Mouse (Mus musculus) heart, embryonic 14.5 days (tissue): ENCODE data around the gene Olfr1410. TPM values are rescaled to one million over a fixed set of nuclear protein-coding genes. Genes with fewer than 3 reads are reported as not detected.

Experiments used
- ATAC-seq: fragments of 200-750 bp; cut with Nextera tagmentation; 2 replicates; pipeline ENCODE4 v1.8.0; 2017; ENCODE audit warnings: low read depth, moderate TSS enrichment; ENCODE audit not compliant: insufficient number of reproducible peaks, insufficient read depth, low FRiP score
- H3K27ac ChIP-seq, 2 experiments: fragments of 200-500 bp in 1 of 2; fragments of 300-500 bp in 1 of 2; sonication (generic) in 1 of 2; replicated peaks in 1 of 2; 2 replicates each; pipeline ENCODE4 v1.5.1; 2012 to 2014; ENCODE audit warnings: low read depth in 2 of 2, low read length in 2 of 2, control low read depth in 1 of 2, mild to moderate bottlenecking in 1 of 2, mixed read lengths in 1 of 2; ENCODE audit not compliant: control insufficient read depth in 1 of 2, insufficient read depth in 1 of 2
- H3K27me3 ChIP-seq: fragments of 300-500 bp; sonication (generic); 2 replicates; pipeline ENCODE4 v1.6.1; 2014; ENCODE audit warnings: mild to moderate bottlenecking, low read length, control low read depth; ENCODE audit not compliant: control insufficient read depth, insufficient read depth
- H3K36me3 ChIP-seq: fragments of 300-500 bp; sonication (generic); 2 replicates; pipeline ENCODE4 v1.6.1; 2014; ENCODE audit warnings: mild to moderate bottlenecking, control low read depth, low read length, mixed read lengths; ENCODE audit not compliant: control insufficient read depth, insufficient read depth
- H3K4me1 ChIP-seq, 2 experiments: fragments of 200-500 bp in 1 of 2; fragments of 300-500 bp in 1 of 2; sonication (generic) in 1 of 2; 2 replicates each; pipeline ENCODE4 v1.6.1; 2012 to 2014; ENCODE audit warnings: low read length in 2 of 2, control low read depth in 1 of 2, mixed read lengths in 1 of 2; ENCODE audit not compliant: control insufficient read depth in 2 of 2, insufficient read depth in 2 of 2
- H3K4me2 ChIP-seq: fragments of 300-500 bp; sonication (generic); 2 replicates; pipeline ENCODE4 v1.6.1; 2014; ENCODE audit warnings: mild to moderate bottlenecking, low read length
- H3K4me3 ChIP-seq, 2 experiments: fragments of 200-500 bp in 1 of 2; fragments of 300-500 bp in 1 of 2; sonication (generic) in 1 of 2; 2 replicates each; pipeline ENCODE4 v1.5.1; 2012 to 2014; ENCODE audit warnings: low read length in 2 of 2, mild to moderate bottlenecking in 2 of 2, control low read depth in 1 of 2, low read depth in 1 of 2, moderate library complexity in 1 of 2; ENCODE audit not compliant: control insufficient read depth in 1 of 2, insufficient read depth in 1 of 2
- H3K9ac ChIP-seq: fragments of 300-500 bp; sonication (generic); 2 replicates; pipeline ENCODE4 v1.6.1; 2014; ENCODE audit warnings: mild to moderate bottlenecking, low read length
- H3K9me3 ChIP-seq: fragments of 300-500 bp; sonication (generic); 2 replicates; pipeline ENCODE4 v1.6.1; 2016; ENCODE audit warnings: low read length, control low read depth; ENCODE audit not compliant: control insufficient read depth
- WGBS: fragments of 180-500 bp; shearing (Covaris S2); extraction: QIAGEN DNeasy Blood & Tissue Kit; methylation state at CpG from one replicate; pipeline ENCODE4 v1.1.7; 2014; 5-methylcytosine and 5-hydroxymethylcytosine counted together
- polyA plus RNA-seq: library from polyadenylated mRNA; unstranded; fragments of >200 nt; fragmentation: Nextera tagmentation; extraction: Ambion mirVana; gene quantifications from 2 replicates; pipeline ENCODE4 v1.2.1, GENCODE M21; 2014

Gene Olfr1410
- polyA plus RNA-seq, 1 experiment from 2014 or later = not detected

- WGBS = 7% methylated on average over 8 of the region's 8 CpGs
- H3K27me3 ChIP-seq = 0 out of 2 replicates have a peak, but pooled peaks cover 10% of the 10 kb centered on the region
- no peak for ATAC-seq
- peak overlapping the region; percentile 26; the same call in 1 of the 2 replicates for H3K4me2 ChIP-seq
- H3K27ac ChIP-seq = no peak overlapping the region
- no peaks in the 10 kb centered on the region for H3K9me3 ChIP-seq
- H3K4me3 ChIP-seq = no peak overlapping the region
- no peaks in the 10 kb centered on the region for H3K36me3 ChIP-seq
- no peak overlapping the region for H3K9ac ChIP-seq
- peaks cover 0 to 4% of the 10 kb centered on the region in 2 experiments; a peak in 2 of 4 replicates for H3K4me1 ChIP-seq
These were observed 42.2 kb downstream of the Olfr1410 start for GRCm38 (mm10) chr1:92647752-92648151.

GRCm38 (mm10) chr1:92648197-92648596, 42.6 kb downstream of the Olfr1410 start:
- peak overlapping the region; percentile 26; the same call in 1 of the 2 replicates for H3K4me2 ChIP-seq

GRCm38 (mm10) chr1:92648673-92649072, 43.1 kb downstream of the Olfr1410 start, which contains the start of gene Otos:
TSS of gene Otos (minus strand) at chr1:92648841.
- Histone ChIP-seq H3K27ac (no peak within 1 kb of the TSS), H3K4me2 (peak within 1 kb of the TSS; percentile 26; the same call in 1 of the 2 replicates), H3K36me3 (no peaks in the 10 kb centered on the region), H3K9me3 (no peaks in the 10 kb centered on the region), H3K9ac (no peak within 1 kb of the TSS), H3K27me3 (0 out of 2 replicates have a peak, but pooled peaks cover 10% of the 10 kb centered on the region), H3K4me3 (no peak within 1 kb of the TSS), H3K4me1 (peaks cover 0 to 4% of the 10 kb centered on the region in 2 experiments; a peak in 2 of 4 replicates)
- ATAC-seq = no peak
- WGBS = 26% methylated on average over 8 of the region's 8 CpGs

More at GRCm38 (mm10) chr1:92648197-92648596, 42.6 kb downstream of the Olfr1410 start:
- Histone ChIP-seq H3K4me1 (peaks cover 0 to 4% of the 10 kb centered on the region in 2 experiments; a peak in 2 of 4 replicates), H3K9ac (no peak overlapping the region), H3K4me3 (no peak overlapping the region), H3K36me3 (no peaks in the 10 kb centered on the region), H3K27me3 (0 out of 2 replicates have a peak, but pooled peaks cover 10% of the 10 kb centered on the region), H3K9me3 (no peaks in the 10 kb centered on the region), H3K27ac (no peak overlapping the region)
- WGBS = 44% methylated on average over 10 of the region's 10 CpGs
- ATAC-seq = no peak

GRCm38 (mm10) chr1:92651467-92651866, 45.9 kb downstream of the Olfr1410 start:
- no peak overlapping the region for H3K4me3 ChIP-seq
- H3K4me2 ChIP-seq = no peak overlapping the region
- ATAC-seq = no peak
- no peaks in the 10 kb centered on the region for H3K36me3 ChIP-seq
- WGBS = 68% methylated on average over 3 of the region's 3 CpGs
- H3K27me3 ChIP-seq = peaks cover 14% of the 10 kb centered on the region; the same call in 1 of the 2 replicates
- H3K4me1 ChIP-seq = peaks cover 0 to 4% of the 10 kb centered on the region in 2 experiments; a peak in 2 of 4 replicates
- H3K27ac ChIP-seq = no peak overlapping the region
- no peak overlapping the region for H3K9ac ChIP-seq
- H3K9me3 ChIP-seq = no peaks in the 10 kb centered on the region

DNA sequence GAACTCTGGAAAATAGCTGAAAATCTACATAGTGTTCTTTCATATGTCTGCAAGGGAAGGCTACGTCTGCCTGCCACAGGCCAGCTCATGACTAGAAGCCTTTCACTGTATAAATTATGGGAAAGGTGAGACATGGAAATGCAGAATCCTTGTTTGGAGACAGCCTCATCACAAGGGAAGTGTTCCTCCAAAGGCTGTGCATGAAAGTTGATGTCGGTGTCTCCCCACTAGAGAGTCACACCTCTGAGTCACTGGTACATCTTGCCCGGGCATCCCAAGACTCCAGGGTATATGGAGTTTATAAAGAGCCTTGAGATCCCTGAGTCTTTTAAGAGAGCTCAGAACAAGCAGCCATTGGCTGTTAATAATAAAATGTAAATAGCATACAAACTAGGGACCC, 47.6 kb downstream of the Olfr1410 start:
- Histone ChIP-seq H3K4me1 (peaks cover 0 to under 1% of the 10 kb centered on the region in 2 experiments; a peak in 2 of 4 replicates), H3K36me3 (no peaks in the 10 kb centered on the region), H3K9me3 (no peaks in the 10 kb centered on the region), H3K9ac (no peak overlapping the region), H3K27ac (no peak overlapping the region), H3K4me2 (no peak overlapping the region), H3K4me3 (no peak overlapping the region), H3K27me3 (peaks cover 7% of the 10 kb centered on the region; the same call in 1 of the 2 replicates)
- WGBS = 86% methylated on average over 3 of the region's 3 CpGs
- ATAC-seq = no peak

GRCm38 (mm10) chr1:92654676-92655075, 49.1 kb downstream of the Olfr1410 start:
- peaks cover 7% of the 10 kb centered on the region; the same call in 1 of the 2 replicates for H3K27me3 ChIP-seq
- H3K4me2 ChIP-seq = no peak overlapping the region
- no peak for ATAC-seq

GRCm38 (mm10) chr1:92657025-92657820, 51.6 kb downstream of the Olfr1410 start:
- H3K4me1 ChIP-seq = no peaks in the 10 kb centered on the region
- no peak overlapping the region for H3K9ac ChIP-seq
- H3K4me2 ChIP-seq = no peak overlapping the region
- no peak overlapping the region for H3K27ac ChIP-seq
- no peak overlapping the region for H3K4me3 ChIP-seq
- no peaks in the 10 kb centered on the region for H3K9me3 ChIP-seq
- H3K36me3 ChIP-seq = no peaks in the 10 kb centered on the region
- peaks cover 4% of the 10 kb centered on the region; the same call in 1 of the 2 replicates for H3K27me3 ChIP-seq
- ATAC-seq = no peak
- WGBS = 76% methylated on average over 11 of the region's 11 CpGs

More at GRCm38 (mm10) chr1:92654676-92655075, 49.1 kb downstream of the Olfr1410 start:
- no peaks in the 10 kb centered on the region for H3K4me1 ChIP-seq
- H3K4me3 ChIP-seq = no peak overlapping the region
- no peak overlapping the region for H3K27ac ChIP-seq
- H3K36me3 ChIP-seq = no peaks in the 10 kb centered on the region
- no peaks in the 10 kb centered on the region for H3K9me3 ChIP-seq
- 53% methylated on average over 2 of the region's 2 CpGs for WGBS
- H3K9ac ChIP-seq = no peak overlapping the region
